In genomic region chr2:154294746-154295145, GRCm38 (mm10) we compare ENCODE assay signal across 10 mouse cellular contexts. TPM values are rescaled to one million over a fixed set of nuclear protein-coding genes. Genes with fewer than 3 reads are reported as not detected.
A peak's percentile ranks its signal among the peaks of the same experiment; 100 is the strongest.
DNase-seq lines count a peak whose midpoint lies in the region.
"Not testable (repeated sequence)": the region's sequence is repeated elsewhere in the genome, so short reads cannot be mapped to it uniquely, and the experiment has no call there.
"Had no signal": no experiment of that assay in that cellular context is flagged by ENCODE, and none has a peak within 500 bp of the region (broad histone marks: within the 10 kb centered on the region; RNA-seq: fewer than 3 reads in every experiment).

No protein-coding gene starts in this region.

- H3K36me3 ChIP-seq in limb, embryonic 10.5 days; midbrain, embryonic 10.5 days: not testable (repeated sequence)

- H3K9me3 ChIP-seq in limb, embryonic 10.5 days (replicated peaks); midbrain, embryonic 10.5 days (replicated peaks): not testable (repeated sequence)

- peak; percentile 25 for DNase-seq in adrenal gland, adult 2 months
- DNase-seq in embryo, embryonic 10 days (ENCODE audit: low spot score): peak; percentile 73
- DNase-seq in heart, adult 18-20 months: peak; percentile 9 to 63
- peak; percentile 60 for DNase-seq in kidney, adult 18-20 months
- DNase-seq in limb, embryonic 10.5 days (ENCODE audit: low spot score): peak; percentile 65
- DNase-seq in midbrain, embryonic 10.5 days (ENCODE audit: low spot score): peak; percentile 70
- DNase-seq in spleen, adult 12 weeks (ENCODE audit: low spot score): peak; percentile 54

- H3K27me3 ChIP-seq in limb, embryonic 10.5 days (ENCODE audit: low read depth, poor library complexity, severe bottlenecking); midbrain, embryonic 10.5 days (ENCODE audit: low read depth, poor library complexity, severe bottlenecking): not testable (repeated sequence)

- 3% methylated on average over 10 of the region's 10 CpGs for WGBS in limb, embryonic 10.5 days
- WGBS in midbrain, embryonic 10.5 days: 3% methylated on average over 10 of the region's 10 CpGs

- not testable (repeated sequence) for H3K4me1 ChIP-seq in limb, embryonic 10.5 days; midbrain, embryonic 10.5 days

- H3K27ac ChIP-seq in limb, embryonic 10.5 days; midbrain, embryonic 10.5 days (replicated peaks): not testable (repeated sequence)

- H3K4me3 ChIP-seq in limb, embryonic 10.5 days: peak overlapping the region; percentile 17; the same call in 1 of the 2 replicates
- not testable (repeated sequence) for H3K4me3 ChIP-seq in midbrain, embryonic 10.5 days

RNA-seq across cellular contexts. Expression of gene Bpifb9b, which starts 12.3 kb away (rescaled TPM):
- not detected for total RNA-seq in adrenal gland, adult 2 months (2021)
- polyA plus RNA-seq in adrenal gland, adult 2 months (2012; rRNA removed): not detected in 2 replicates
- not detected for total RNA-seq in heart, adult 18-20 months (2021)
- polyA plus RNA-seq in limb, embryonic 10.5 days (2016; fragmentation: Nextera tagmentation; extraction: Ambion mirVana): not detected in 2 replicates
- not detected in 2 replicates for polyA plus RNA-seq in midbrain, embryonic 10.5 days (2016; fragmentation: Nextera tagmentation; extraction: Ambion mirVana)
- polyA plus RNA-seq: embryonic facial prominence, embryonic 12.5 days; hindbrain, embryonic 15.5 days; midbrain, embryonic 15.5 days had no signal

RNA-seq across cellular contexts. Expression of gene Bpifb9a, which starts 37.1 kb away (rescaled TPM):
- not detected for total RNA-seq in adrenal gland, adult 2 months (2021)
- polyA plus RNA-seq in adrenal gland, adult 2 months (2012; rRNA removed): not detected in 2 replicates
- total RNA-seq in heart, adult 18-20 months (2021): not detected
- not detected in 2 replicates for polyA plus RNA-seq in limb, embryonic 10.5 days (2016; fragmentation: Nextera tagmentation; extraction: Ambion mirVana)
- polyA plus RNA-seq in midbrain, embryonic 10.5 days (2016; fragmentation: Nextera tagmentation; extraction: Ambion mirVana): not detected in 2 replicates
- polyA plus RNA-seq: embryonic facial prominence, embryonic 12.5 days; hindbrain, embryonic 15.5 days; midbrain, embryonic 15.5 days had no signal
